ENCODE assay signal across 10 mouse cellular contexts in genomic region chr10:40985350-40985749, GRCm38 (mm10).
A peak's percentile ranks its signal among the peaks of the same experiment; 100 is the strongest.
DNase-seq lines count a peak whose midpoint lies in the region; ATAC-seq and TF ChIP-seq lines count a peak whose summit lies in the region.
"Had no signal": no experiment of that assay in that cellular context is flagged by ENCODE, and none has a peak within 500 bp of the region (broad histone marks: within the 10 kb centered on the region; RNA-seq: fewer than 3 reads in every experiment).

No protein-coding gene starts in this region.

- H3K36me3 ChIP-seq in heart, embryonic 14.5 days (ENCODE audit: control insufficient read depth, insufficient read depth, low read length): no peaks in the 10 kb centered on the region
- H3K36me3 ChIP-seq in C2C12 (ENCODE audit: control insufficient read depth, insufficient read depth): no peaks in the 10 kb centered on the region
- no peaks in the 10 kb centered on the region for H3K36me3 ChIP-seq in embryonic facial prominence, embryonic 10.5 days (replicated peaks)

- peak overlapping the region; percentile 45 for H3K4me2 ChIP-seq in heart, embryonic 14.5 days (ENCODE audit: low read length)

- no peaks in the 10 kb centered on the region for H3K9me3 ChIP-seq in heart, embryonic 14.5 days (ENCODE audit: control insufficient read depth, low read length)
- no peaks in the 10 kb centered on the region for H3K9me3 ChIP-seq in embryonic facial prominence, embryonic 10.5 days

- H3K79me2 ChIP-seq in C2C12 (ENCODE audit: control insufficient read depth, insufficient read depth): no peaks in the 10 kb centered on the region

- H3K4me1 ChIP-seq in heart, embryonic 14.5 days (ENCODE audit: control insufficient read depth in 2 of 2, insufficient read depth in 2 of 2, low read length in 2 of 2): peaks cover 0 to 2% of the 10 kb centered on the region in 2 experiments; a peak in 2 of 4 replicates
- H3K4me1 ChIP-seq in embryonic facial prominence, embryonic 10.5 days: peaks cover 6% of the 10 kb centered on the region

- H3K27me3 ChIP-seq in heart, embryonic 14.5 days (ENCODE audit: control insufficient read depth, insufficient read depth, low read length): no peaks in the 10 kb centered on the region
- peaks cover 10% of the 10 kb centered on the region for H3K27me3 ChIP-seq in C2C12 (ENCODE audit: control insufficient read depth, insufficient read depth, insufficient read length)
- no peaks in the 10 kb centered on the region for H3K27me3 ChIP-seq in embryonic facial prominence, embryonic 10.5 days (replicated peaks; ENCODE audit: low read depth, poor library complexity, severe bottlenecking)

- TF ChIP-seq CTCF in C2C12 (IDR thresholded peaks at IDR 0.05; ENCODE audit: control insufficient read depth, insufficient read depth, insufficient read length): no peak

- no peak for ATAC-seq in heart, embryonic 14.5 days (ENCODE audit: insufficient number of reproducible peaks, insufficient read depth, low FRiP score, low read depth)

- 20% methylated on average over 10 of the region's 13 CpGs for WGBS in heart, embryonic 14.5 days
- 33% methylated on average over 12 of the region's 13 CpGs for WGBS in embryonic facial prominence, embryonic 10.5 days

- 0 out of 4 replicates have a peak overlapping the region, but pooled peaks of 1 of the 2 experiments have one; percentile 20 for H3K4me3 ChIP-seq in heart, embryonic 14.5 days (ENCODE audit: control insufficient read depth in 1 of 2, insufficient read depth in 1 of 2, low read depth in 1 of 2, low read length in 2 of 2)
- no peak overlapping the region for H3K4me3 ChIP-seq in C2C12 (ENCODE audit: insufficient read depth, poor library complexity, severe bottlenecking)
- H3K4me3 ChIP-seq in embryonic facial prominence, embryonic 10.5 days: peak overlapping the region; percentile 31; the same call in 1 of the 2 replicates
- H3K4me3 ChIP-seq: layer of hippocampus, adult 2 months had no signal

- H3K9ac ChIP-seq in heart, embryonic 14.5 days (ENCODE audit: low read length): no peak overlapping the region

- peak overlapping the region; percentile 49 for H3ac ChIP-seq in C2C12 (ENCODE audit: control insufficient read depth, insufficient read length, low read depth)

- no peaks in the 10 kb centered on the region for H3K79me3 ChIP-seq in C2C12 (ENCODE audit: low read depth)

- DNase-seq in heart, adult 8-10 months (ENCODE audit: low spot score): no peak
- no peak for DNase-seq in embryonic facial prominence, embryonic 10.5 days (ENCODE audit: low spot score)
- DNase-seq in kidney, postnatal 4 days: peak; percentile 58 to 75
- no peak for DNase-seq in layer of hippocampus, postnatal 36 days
- no peak for DNase-seq in urinary bladder, adult 2 months (ENCODE audit: low spot score)
- no peak for DNase-seq in Muller cell, postnatal 12 days (ENCODE audit: inconsistent ontology term)
- DNase-seq: thymus, postnatal 14 days had no signal

- no peak overlapping the region for H3K27ac ChIP-seq in heart, embryonic 14.5 days (replicated peaks in 1 of 2; ENCODE audit: control insufficient read depth in 1 of 2, insufficient read depth in 1 of 2, low read depth in 2 of 2, low read length in 2 of 2)
- H3K27ac ChIP-seq in embryonic facial prominence, embryonic 10.5 days (replicated peaks): no peak overlapping the region

TF ChIP-seq in C2C12, 6 proteins besides CTCF, POLR2A, EP300 and RAD21:
- TF ChIP-seq MYOG (IDR thresholded peaks at IDR 0.05; ENCODE audit: control insufficient read depth, extremely low read depth, insufficient read length) (no peak), USF1 (IDR thresholded peaks at IDR 0.05; ENCODE audit: low read depth) (no peak), MAX (IDR thresholded peaks at IDR 0.05) (no peak), FOSL1 (IDR thresholded peaks at IDR 0.05; ENCODE audit: insufficient read depth, low read length, poor library complexity, severe bottlenecking) (no peak), CEBPB (IDR thresholded peaks at IDR 0.05; ENCODE audit: low read depth) (no peak), MYOD1 (IDR thresholded peaks at IDR 0.05; ENCODE audit: control insufficient read depth, insufficient read length, low read depth) (no peak)

Comparison
In these comparisons a context has a peak if more than half of its experiments do, and no peak if none do; other contexts are left out.
1. DNase-seq: peak in kidney, postnatal 4 days (2 of 2); none in heart, adult 8-10 months (single experiment), embryonic facial prominence, embryonic 10.5 days (single experiment), layer of hippocampus, postnatal 36 days (0 of 2), urinary bladder, adult 2 months (single experiment) and Muller cell, postnatal 12 days (single experiment).